Mouse (Mus musculus): ENCODE data around the gene Lep.

Lep gene

GRCm38 (mm10) chr6:29044029-29044428, 16.0 kb upstream of the Lep start:
- DNase-seq (ENCODE audit: low spot score) = no peak

GRCm38 (mm10) chr6:29049926-29050325, 10.1 kb upstream of the Lep start:
- DNase-seq (ENCODE audit: low spot score) = no peak

- DNase-seq (ENCODE audit: low spot score) = no peak
Measured at GRCm38 (mm10) chr6:29052188-29052587, 7.8 kb upstream of the Lep start.

- DNase-seq (ENCODE audit: low spot score) = no peak
Measured at GRCm38 (mm10) chr6:29053181-29053580, 6.8 kb upstream of the Lep start.

GRCm38 (mm10) chr6:29056377-29056776, 3.6 kb upstream of the Lep start:
- no peak for DNase-seq (ENCODE audit: low spot score)

GRCm38 (mm10) chr6:29066389-29066790, 6.4 kb downstream of the Lep start:
- no peak for DNase-seq (ENCODE audit: low spot score)

- DNase-seq (ENCODE audit: low spot score) = no peak
Measured at GRCm38 (mm10) chr6:29072258-29072657, 12.2 kb downstream of the Lep start.

- DNase-seq (ENCODE audit: low spot score) = no peak
Measured at GRCm38 (mm10) chr6:29073462-29074132, 13.6 kb downstream of the Lep start.

GRCm38 (mm10) chr6:29074133-29074469, 14.1 kb downstream of the Lep start:
- DNase-seq (ENCODE audit: low spot score) = no peak

- peak; percentile 67 for DNase-seq (ENCODE audit: low spot score)
Measured at GRCm38 (mm10) chr6:29079291-29079690, 19.3 kb downstream of the Lep start.

- no peak for DNase-seq (ENCODE audit: low spot score)
Measured at GRCm38 (mm10) chr6:29081826-29082363, 21.9 kb downstream of the Lep start.

GRCm38 (mm10) chr6:29082776-29083354, 22.8 kb downstream of the Lep start:
- no peak for DNase-seq (ENCODE audit: low spot score)

GRCm38 (mm10) chr6:29084401-29084800, 24.4 kb downstream of the Lep start:
- DNase-seq (ENCODE audit: low spot score) = no peak

GRCm38 (mm10) chr6:29087921-29088709, 28.1 kb downstream of the Lep start:
- DNase-seq (ENCODE audit: low spot score) = no peak

- DNase-seq (ENCODE audit: low spot score) = no peak
Measured at GRCm38 (mm10) chr6:29092234-29092633, 32.2 kb downstream of the Lep start.

GRCm38 (mm10) chr6:29092904-29093303, 32.9 kb downstream of the Lep start:
- DNase-seq (ENCODE audit: low spot score) = no peak

- DNase-seq (ENCODE audit: low spot score) = no peak
Measured at GRCm38 (mm10) chr6:29099536-29100170, 39.6 kb downstream of the Lep start.

GRCm38 (mm10) chr6:29100423-29100822, 40.4 kb downstream of the Lep start:
- no peak for DNase-seq (ENCODE audit: low spot score)

- no peak for DNase-seq (ENCODE audit: low spot score)
Measured at GRCm38 (mm10) chr6:29101248-29101864, 41.3 kb downstream of the Lep start.

- DNase-seq (ENCODE audit: low spot score) = no peak
Measured at GRCm38 (mm10) chr6:29108376-29108775, 48.4 kb downstream of the Lep start.

GRCm38 (mm10) chr6:29111501-29111900, 51.5 kb downstream of the Lep start:
- no peak for DNase-seq (ENCODE audit: low spot score)

- DNase-seq (ENCODE audit: low spot score) = no peak
Measured at GRCm38 (mm10) chr6:29115756-29116155, 55.7 kb downstream of the Lep start.

All from layer of hippocampus, adult 9-10 months (tissue).